7 mouse cellular contexts compared by ENCODE assay signal in the genomic region with DNA sequence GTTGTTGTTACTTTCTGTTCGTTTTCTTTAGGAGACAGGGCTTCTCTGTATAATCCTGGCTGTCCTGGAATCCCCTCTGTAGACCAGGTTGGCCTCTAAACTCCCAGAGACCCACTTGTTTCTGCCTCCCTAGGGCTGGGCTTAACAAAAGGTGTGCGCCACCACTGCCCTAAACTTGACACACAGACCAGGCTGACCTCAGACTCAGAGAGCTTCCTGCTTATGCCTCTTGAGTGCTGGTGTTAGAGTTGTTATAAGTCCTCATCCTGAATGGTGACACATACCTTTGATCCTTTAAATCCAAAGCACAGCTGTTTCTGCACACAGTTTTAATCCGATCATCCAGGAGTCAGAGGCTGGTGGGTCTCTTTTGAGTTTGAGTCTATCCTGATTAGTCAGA. TPM values are rescaled to one million over a fixed set of nuclear protein-coding genes. Genes with fewer than 3 reads are reported as not detected.
DNase-seq lines count a peak whose midpoint lies in the region; ATAC-seq and TF ChIP-seq lines count a peak whose summit lies in the region.

No protein-coding gene starts in this region.

- no peak overlapping the region for H3K27ac ChIP-seq in lung, embryonic 15.5 days
- H3K27ac ChIP-seq in forebrain, embryonic 15.5 days (replicated peaks): no peak overlapping the region
- no peak overlapping the region for H3K27ac ChIP-seq in limb, embryonic 11.5 days (replicated peaks; ENCODE audit: low read depth, low read length)
- 0 out of 2 replicates have a peak overlapping the region, but pooled peaks have one; percentile 15 for H3K27ac ChIP-seq in neural tube, embryonic 15.5 days (replicated peaks)

- H3K4me1 ChIP-seq in lung, embryonic 15.5 days: peaks cover 30% of the 10 kb centered on the region
- H3K4me1 ChIP-seq in lung, adult 2 months (ENCODE audit: control insufficient read depth, insufficient read depth, low read length): peaks cover 4% of the 10 kb centered on the region
- peaks cover 36% of the 10 kb centered on the region for H3K4me1 ChIP-seq in forebrain, embryonic 15.5 days
- peaks cover 8% of the 10 kb centered on the region; the same call in 1 of the 2 replicates for H3K4me1 ChIP-seq in limb, embryonic 11.5 days (ENCODE audit: control insufficient read depth, insufficient read depth, low read length)
- H3K4me1 ChIP-seq in neural tube, embryonic 15.5 days: peaks cover 34% of the 10 kb centered on the region

- H3K9me3 ChIP-seq in lung, embryonic 15.5 days: no peaks in the 10 kb centered on the region
- no peaks in the 10 kb centered on the region for H3K9me3 ChIP-seq in forebrain, embryonic 15.5 days
- H3K9me3 ChIP-seq in limb, embryonic 11.5 days (ENCODE audit: control insufficient read depth, low read length): no peaks in the 10 kb centered on the region
- H3K9me3 ChIP-seq in neural tube, embryonic 15.5 days (replicated peaks): no peaks in the 10 kb centered on the region

- peak overlapping the region; percentile 72 for H3K4me2 ChIP-seq in lung, embryonic 15.5 days
- peak overlapping the region; percentile 75; the same call in 1 of the 2 replicates for H3K4me2 ChIP-seq in forebrain, embryonic 15.5 days (replicated peaks)
- no peak overlapping the region for H3K4me2 ChIP-seq in limb, embryonic 11.5 days (ENCODE audit: low read depth, severe bottlenecking)
- peak overlapping the region; percentile 74 for H3K4me2 ChIP-seq in neural tube, embryonic 15.5 days

- no peak for DNase-seq in lung, adult 2 months
- no peak for DNase-seq in limb, embryonic 11.5 days (ENCODE audit: low spot score)
- DNase-seq in left cerebral cortex, adult 18-20 months (ENCODE audit: low spot score in 2 of 2): no peak
- no peak for DNase-seq in adrenal gland, postnatal 4 days (ENCODE audit: low spot score in 2 of 2)

- H3K9ac ChIP-seq in lung, embryonic 15.5 days: peak overlapping the region; percentile 87; the same call in 1 of the 2 replicates
- H3K9ac ChIP-seq in forebrain, embryonic 15.5 days (replicated peaks): 0 out of 2 replicates have a peak overlapping the region, but pooled peaks have one; percentile 69
- H3K9ac ChIP-seq in limb, embryonic 11.5 days (ENCODE audit: low read length): no peak overlapping the region
- H3K9ac ChIP-seq in neural tube, embryonic 15.5 days (replicated peaks): peak overlapping the region; percentile 92; the same call in 1 of the 2 replicates

- peaks cover 42% of the 10 kb centered on the region for H3K36me3 ChIP-seq in lung, embryonic 15.5 days
- H3K36me3 ChIP-seq in forebrain, embryonic 15.5 days: peaks cover 38% of the 10 kb centered on the region
- peaks cover 23% of the 10 kb centered on the region for H3K36me3 ChIP-seq in limb, embryonic 11.5 days (ENCODE audit: control insufficient read depth, insufficient read depth, low read length)
- peaks cover 39% of the 10 kb centered on the region for H3K36me3 ChIP-seq in neural tube, embryonic 15.5 days

- 81% methylated on average over 3 of the region's 3 CpGs for WGBS in lung, embryonic 15.5 days
- 62% methylated on average over 3 of the region's 3 CpGs for WGBS in lung, adult 2 months
- 86% methylated on average over 3 of the region's 3 CpGs for WGBS in forebrain, embryonic 15.5 days
- WGBS in limb, embryonic 11.5 days: 91% methylated on average over 3 of the region's 3 CpGs
- WGBS in neural tube, embryonic 15.5 days: 85% methylated on average over 3 of the region's 3 CpGs

- no peak for TF ChIP-seq CTCF in lung, adult 2 months (IDR thresholded peaks at IDR 0.05; ENCODE audit: insufficient read depth, low read length)

- no peaks in the 10 kb centered on the region for H3K27me3 ChIP-seq in lung, embryonic 15.5 days
- H3K27me3 ChIP-seq in forebrain, embryonic 15.5 days: no peaks in the 10 kb centered on the region
- H3K27me3 ChIP-seq in limb, embryonic 11.5 days (ENCODE audit: control insufficient read depth, insufficient read depth, low read length): no peaks in the 10 kb centered on the region
- H3K27me3 ChIP-seq in neural tube, embryonic 15.5 days (replicated peaks): no peaks in the 10 kb centered on the region

- TF ChIP-seq POLR2A in lung, adult 2 months (IDR thresholded peaks at IDR 0.05; ENCODE audit: borderline replicate concordance, extremely low read depth, low read depth, low read length): no peak

- no peak for ATAC-seq in lung, embryonic 15.5 days (ENCODE audit: borderline replicate concordance, extremely low read depth, low FRiP score, low TSS enrichment)
- no peak for ATAC-seq in forebrain, embryonic 15.5 days (replicated peaks)
- ATAC-seq in limb, embryonic 11.5 days (ENCODE audit: insufficient number of reproducible peaks, low FRiP score, low TSS enrichment, low read depth): no peak
- ATAC-seq in neural tube, embryonic 15.5 days (ENCODE audit: low FRiP score): no peak

- peak overlapping the region; percentile 84 for H3K4me3 ChIP-seq in lung, embryonic 15.5 days
- H3K4me3 ChIP-seq in lung, adult 2 months (replicated peaks; ENCODE audit: extremely low read depth, low read depth, low read length): no peak overlapping the region
- H3K4me3 ChIP-seq in forebrain, embryonic 15.5 days: peak overlapping the region; percentile 53
- H3K4me3 ChIP-seq in limb, embryonic 11.5 days (ENCODE audit: low read depth, low read length): peak overlapping the region; percentile 82
- peak overlapping the region; percentile 77 for H3K4me3 ChIP-seq in neural tube, embryonic 15.5 days (replicated peaks)

RNA-seq across cellular contexts. Expression of a gene that starts 2.0 kb away (rescaled TPM):
- 453 and 455 TPM in 2 replicates for polyA plus RNA-seq in lung, embryonic 15.5 days (2015; fragmentation: Nextera tagmentation; extraction: Ambion mirVana)
- polyA plus RNA-seq in lung, adult 2 months (2012; rRNA removed): 333 and 615 TPM in 2 replicates
- 610 and 626 TPM in 2 replicates for polyA plus RNA-seq in forebrain, embryonic 15.5 days (2015; fragmentation: Nextera tagmentation; extraction: Ambion mirVana)
- polyA plus RNA-seq in limb, embryonic 11.5 days (2014; fragmentation: Nextera tagmentation; extraction: Ambion mirVana): 397 and 432 TPM in 2 replicates
- polyA plus RNA-seq in neural tube, embryonic 15.5 days (2015; fragmentation: Nextera tagmentation; extraction: Ambion mirVana): 549 and 565 TPM in 2 replicates
- 100 to 1,000 TPM; 231 to 236 TPM for total RNA-seq in left cerebral cortex, adult 18-20 months (2021)
- total RNA-seq in adrenal gland, postnatal 4 days (2021): 100 to 1,000 TPM; 294 to 311 TPM

RNA-seq across cellular contexts. Expression of a gene that starts 2.6 kb away (rescaled TPM):
- 75.0 and 78.2 TPM in 2 replicates for polyA plus RNA-seq in lung, embryonic 15.5 days (2015; fragmentation: Nextera tagmentation; extraction: Ambion mirVana)
- 15.0 and 22.9 TPM in 2 replicates for polyA plus RNA-seq in lung, adult 2 months (2012; rRNA removed)
- 71.5 and 75.6 TPM in 2 replicates for polyA plus RNA-seq in forebrain, embryonic 15.5 days (2015; fragmentation: Nextera tagmentation; extraction: Ambion mirVana)
- polyA plus RNA-seq in limb, embryonic 11.5 days (2014; fragmentation: Nextera tagmentation; extraction: Ambion mirVana): 56.1 and 64.9 TPM in 2 replicates
- polyA plus RNA-seq in neural tube, embryonic 15.5 days (2015; fragmentation: Nextera tagmentation; extraction: Ambion mirVana): 53.5 and 57.8 TPM in 2 replicates
- 10 to 100 TPM; 52.6 to 53.8 TPM for total RNA-seq in left cerebral cortex, adult 18-20 months (2021)
- 10 to 100 TPM; 51.4 to 53.4 TPM for total RNA-seq in adrenal gland, postnatal 4 days (2021)

RNA-seq across cellular contexts. Expression of a gene that starts 7.5 kb away (rescaled TPM):
- 34.7 and 40.3 TPM in 2 replicates for polyA plus RNA-seq in lung, embryonic 15.5 days (2015; fragmentation: Nextera tagmentation; extraction: Ambion mirVana)
- 16.7 and 20.8 TPM in 2 replicates for polyA plus RNA-seq in lung, adult 2 months (2012; rRNA removed)
- 35.3 and 37.5 TPM in 2 replicates for polyA plus RNA-seq in forebrain, embryonic 15.5 days (2015; fragmentation: Nextera tagmentation; extraction: Ambion mirVana)
- 47.3 and 52.0 TPM in 2 replicates for polyA plus RNA-seq in limb, embryonic 11.5 days (2014; fragmentation: Nextera tagmentation; extraction: Ambion mirVana)
- 22.6 and 25.1 TPM in 2 replicates for polyA plus RNA-seq in neural tube, embryonic 15.5 days (2015; fragmentation: Nextera tagmentation; extraction: Ambion mirVana)
- total RNA-seq in left cerebral cortex, adult 18-20 months (2021): 10 to 100 TPM; 28.6 to 32.9 TPM
- total RNA-seq in adrenal gland, postnatal 4 days (2021): 10 to 100 TPM; 35.5 to 38.2 TPM

RNA-seq across cellular contexts. Expression of a gene that starts 10.6 kb away (rescaled TPM):
- 106 and 111 TPM in 2 replicates for polyA plus RNA-seq in lung, embryonic 15.5 days (2015; fragmentation: Nextera tagmentation; extraction: Ambion mirVana)
- polyA plus RNA-seq in lung, adult 2 months (2012; rRNA removed): 38.5 and 53.8 TPM in 2 replicates
- 170 and 171 TPM in 2 replicates for polyA plus RNA-seq in forebrain, embryonic 15.5 days (2015; fragmentation: Nextera tagmentation; extraction: Ambion mirVana)
- polyA plus RNA-seq in limb, embryonic 11.5 days (2014; fragmentation: Nextera tagmentation; extraction: Ambion mirVana): 148 and 151 TPM in 2 replicates
- 159 and 167 TPM in 2 replicates for polyA plus RNA-seq in neural tube, embryonic 15.5 days (2015; fragmentation: Nextera tagmentation; extraction: Ambion mirVana)
- total RNA-seq in left cerebral cortex, adult 18-20 months (2021): 10 to 100 TPM; 78.8 to 87.3 TPM
- total RNA-seq in adrenal gland, postnatal 4 days (2021): 10 to 100 TPM; 65.5 to 70.9 TPM

RNA-seq across cellular contexts. Expression of a gene that starts 12.0 kb away (rescaled TPM):
- 22.3 and 25.4 TPM in 2 replicates for polyA plus RNA-seq in lung, embryonic 15.5 days (2015; fragmentation: Nextera tagmentation; extraction: Ambion mirVana)
- polyA plus RNA-seq in lung, adult 2 months (2012; rRNA removed): 88.3 and 102 TPM in 2 replicates
- 18.4 and 20.8 TPM in 2 replicates for polyA plus RNA-seq in forebrain, embryonic 15.5 days (2015; fragmentation: Nextera tagmentation; extraction: Ambion mirVana)
- polyA plus RNA-seq in limb, embryonic 11.5 days (2014; fragmentation: Nextera tagmentation; extraction: Ambion mirVana): 22.8 and 27.6 TPM in 2 replicates
- 23.6 and 27.2 TPM in 2 replicates for polyA plus RNA-seq in neural tube, embryonic 15.5 days (2015; fragmentation: Nextera tagmentation; extraction: Ambion mirVana)
- 100 to 1,000 TPM; 111 to 121 TPM for total RNA-seq in left cerebral cortex, adult 18-20 months (2021)
- 100 to 1,000 TPM; 119 to 130 TPM for total RNA-seq in adrenal gland, postnatal 4 days (2021)
